16 mouse cellular contexts compared by ENCODE assay signal in genomic region chr4:117831499-117831898, GRCm38 (mm10). TPM values are rescaled to one million over a fixed set of nuclear protein-coding genes. Genes with fewer than 3 reads are reported as not detected.
DNase-seq lines count a peak whose midpoint lies in the region; ATAC-seq and TF ChIP-seq lines count a peak whose summit lies in the region.
"Had no signal": no experiment of that assay in that cellular context is flagged by ENCODE, and none has a peak within 500 bp of the region (broad histone marks: within the 10 kb centered on the region; RNA-seq: fewer than 3 reads in every experiment).

No protein-coding gene starts in this region.

- no peak overlapping the region for H3K9ac ChIP-seq in lung, embryonic 14.5 days
- no peak overlapping the region for H3K9ac ChIP-seq in lung, postnatal 0 days (replicated peaks; ENCODE audit: low read depth)
- peak overlapping the region; percentile 97 for H3K9ac ChIP-seq in liver, embryonic 12.5 days
- no peak overlapping the region for H3K9ac ChIP-seq in stomach, postnatal 0 days (ENCODE audit: low read length)
- H3K9ac ChIP-seq: embryonic facial prominence, embryonic 15.5 days; forebrain, embryonic 15.5 days had no signal

- H3K4me3 ChIP-seq in lung, embryonic 14.5 days (ENCODE audit: low read depth, low read length), result no peak overlapping the region
- H3K4me3 ChIP-seq in lung, postnatal 0 days (ENCODE audit: low read depth, low read length), result no peak overlapping the region
- H3K4me3 ChIP-seq in liver, embryonic 12.5 days, result peak overlapping the region; percentile 35
- no peak overlapping the region for H3K4me3 ChIP-seq in stomach, postnatal 0 days (ENCODE audit: low read depth, low read length)
- H3K4me3 ChIP-seq: embryonic facial prominence, embryonic 15.5 days; forebrain, embryonic 15.5 days; midbrain, embryonic 10.5 days had no signal

- TF ChIP-seq EP300 in lung, postnatal 0 days (IDR thresholded peaks at IDR 0.05), result no peak
- no peak for TF ChIP-seq EP300 in stomach, postnatal 0 days (optimal IDR thresholded peaks at IDR 0.05)

- intact Hi-C loops in heart, postnatal 36 days (cut with DNase I), result loop anchor here (10.0 kb wide), 1 partner anchor 463 kb away; the partner anchor contains the start of gene Ptprf

- no peak overlapping the region for H3K4me2 ChIP-seq in lung, embryonic 14.5 days
- no peak overlapping the region for H3K4me2 ChIP-seq in lung, postnatal 0 days (replicated peaks; ENCODE audit: low read depth, low read length)
- H3K4me2 ChIP-seq in liver, embryonic 12.5 days, result peak overlapping the region; percentile 88
- no peak overlapping the region for H3K4me2 ChIP-seq in stomach, postnatal 0 days (replicated peaks; ENCODE audit: low read depth)
- H3K4me2 ChIP-seq: embryonic facial prominence, embryonic 15.5 days; forebrain, embryonic 15.5 days had no signal

- no peak for TF ChIP-seq CTCF in lung, embryonic 14.5 days (IDR thresholded peaks at IDR 0.05; ENCODE audit: low read depth)
- TF ChIP-seq CTCF in lung, postnatal 0 days (IDR thresholded peaks at IDR 0.05), result no peak
- no peak for TF ChIP-seq CTCF in stomach, postnatal 0 days (IDR thresholded peaks at IDR 0.05; ENCODE audit: low read depth)

- no peaks in the 10 kb centered on the region for H3K27me3 ChIP-seq in lung, embryonic 14.5 days (ENCODE audit: insufficient read depth, low read length)
- H3K27me3 ChIP-seq in lung, postnatal 0 days (replicated peaks; ENCODE audit: insufficient read depth, low read length), result 0 out of 2 replicates have a peak, but pooled peaks cover 2% of the 10 kb centered on the region
- peaks cover 27% of the 10 kb centered on the region for H3K27me3 ChIP-seq in liver, embryonic 12.5 days (replicated peaks)
- H3K27me3 ChIP-seq in stomach, postnatal 0 days (ENCODE audit: control insufficient read depth, insufficient read depth, low read length), result no peaks in the 10 kb centered on the region
- H3K27me3 ChIP-seq: embryonic facial prominence, embryonic 15.5 days; forebrain, embryonic 15.5 days had no signal

- no peaks in the 10 kb centered on the region for H3K36me3 ChIP-seq in lung, embryonic 14.5 days (ENCODE audit: insufficient read depth)
- H3K36me3 ChIP-seq in lung, postnatal 0 days (ENCODE audit: insufficient read depth, low read length), result no peaks in the 10 kb centered on the region
- H3K36me3 ChIP-seq in liver, embryonic 12.5 days, result no peaks in the 10 kb centered on the region
- no peaks in the 10 kb centered on the region for H3K36me3 ChIP-seq in stomach, postnatal 0 days (ENCODE audit: control insufficient read depth, insufficient read depth, low read length)
- H3K36me3 ChIP-seq: embryonic facial prominence, embryonic 15.5 days; forebrain, embryonic 15.5 days; midbrain, embryonic 10.5 days had no signal

- peaks cover 12% of the 10 kb centered on the region for H3K4me1 ChIP-seq in lung, embryonic 14.5 days (ENCODE audit: insufficient read depth)
- H3K4me1 ChIP-seq in lung, postnatal 0 days (ENCODE audit: insufficient read depth, low read depth, low read length), result peaks cover 5% of the 10 kb centered on the region; the same call in 1 of the 2 replicates
- peaks cover 64% of the 10 kb centered on the region for H3K4me1 ChIP-seq in liver, embryonic 12.5 days
- H3K4me1 ChIP-seq in stomach, postnatal 0 days (replicated peaks; ENCODE audit: control insufficient read depth, insufficient read depth), result peaks cover 11% of the 10 kb centered on the region; the same call in 1 of the 2 replicates

- DNase-seq in heart, adult 11 months, result peak; percentile 93
- DNase-seq in heart, postnatal 36 days, result no peak
- DNase-seq in lung, embryonic 14.5 days, result no peak
- no peak for DNase-seq in lung, postnatal 0 days (ENCODE audit: low spot score)
- no peak for DNase-seq in stomach, postnatal 0 days (ENCODE audit: low spot score)
- no peak for DNase-seq in adrenal gland, postnatal 36 days
- DNase-seq: adrenal gland, adult 8-10 months; cerebellum, adult 9-10 months; layer of hippocampus, postnatal 36 days; left cerebral cortex, postnatal 4 days; right cerebral cortex, adult 18-20 months; thymus, postnatal 4 days had no signal

- no peak for ATAC-seq in lung, embryonic 14.5 days (ENCODE audit: insufficient read depth)
- no peak for ATAC-seq in lung, postnatal 0 days
- ATAC-seq in liver, embryonic 12.5 days, result no peak
- no peak for ATAC-seq in stomach, postnatal 0 days (ENCODE audit: low FRiP score, low TSS enrichment)
- ATAC-seq: forebrain, embryonic 15.5 days had no signal

- no peaks in the 10 kb centered on the region for H3K9me3 ChIP-seq in lung, embryonic 14.5 days (ENCODE audit: low read depth, low read length)
- H3K9me3 ChIP-seq in lung, postnatal 0 days (ENCODE audit: low read length), result no peaks in the 10 kb centered on the region
- no peaks in the 10 kb centered on the region for H3K9me3 ChIP-seq in liver, embryonic 12.5 days (replicated peaks)
- no peaks in the 10 kb centered on the region for H3K9me3 ChIP-seq in stomach, postnatal 0 days (ENCODE audit: control insufficient read depth, low read length)
- H3K9me3 ChIP-seq: embryonic facial prominence, embryonic 15.5 days; forebrain, embryonic 15.5 days; midbrain, embryonic 10.5 days had no signal

- H3K27ac ChIP-seq in lung, embryonic 14.5 days (ENCODE audit: low read depth), result peak overlapping the region; percentile 9; the same call in 1 of the 2 replicates
- no peak overlapping the region for H3K27ac ChIP-seq in lung, postnatal 0 days (ENCODE audit: low read length)
- peak overlapping the region; percentile 98 for H3K27ac ChIP-seq in liver, embryonic 12.5 days
- 0 out of 2 replicates have a peak overlapping the region, but pooled peaks have one; percentile 35 for H3K27ac ChIP-seq in stomach, postnatal 0 days (replicated peaks)
- H3K27ac ChIP-seq: embryonic facial prominence, embryonic 15.5 days; forebrain, embryonic 15.5 days had no signal

- WGBS in lung, embryonic 14.5 days, result 57% methylated on average over 2 of the region's 2 CpGs
- WGBS in lung, postnatal 0 days, result 62% methylated on average over 2 of the region's 2 CpGs
- WGBS in liver, embryonic 12.5 days (ENCODE audit: insufficient replicate concordance), result 68% methylated on average over 2 of the region's 2 CpGs
- 77% methylated on average over 2 of the region's 2 CpGs for WGBS in stomach, postnatal 0 days

RNA-seq across cellular contexts. Expression of gene Slc6a9, which starts 2.8 kb away (rescaled TPM):
- total RNA-seq in heart, postnatal 36 days (2021), result 1 to 10 TPM; 4.3 to 4.7 TPM
- polyA plus RNA-seq in lung, embryonic 14.5 days (2014; fragmentation: Nextera tagmentation; extraction: Ambion mirVana), result 7.2 and 9.7 TPM in 2 replicates
- polyA plus RNA-seq in lung, postnatal 0 days (2015; fragmentation: Nextera tagmentation; extraction: Ambion mirVana), result 17.3 and 19.1 TPM in 2 replicates
- 52.8 and 57.8 TPM in 2 replicates for polyA plus RNA-seq in liver, embryonic 12.5 days (2016; fragmentation: Nextera tagmentation; extraction: Ambion mirVana)
- 20.6 and 25.2 TPM in 2 replicates for polyA plus RNA-seq in stomach, postnatal 0 days (2015; fragmentation: Nextera tagmentation; extraction: Ambion mirVana)
- 10 to 100 TPM in 1 of 2 experiments, 1 to 10 TPM in 1; 6.5 to 16.9 TPM for total RNA-seq in adrenal gland, postnatal 36 days (2021)

RNA-seq across cellular contexts. Expression of gene Ccdc24, which starts 40.9 kb away (rescaled TPM):
- under 1 TPM; 0.08 to 0.33 TPM for total RNA-seq in heart, postnatal 36 days (2021)
- 1.0 and 1.3 TPM in 2 replicates for polyA plus RNA-seq in lung, embryonic 14.5 days (2014; fragmentation: Nextera tagmentation; extraction: Ambion mirVana)
- polyA plus RNA-seq in lung, postnatal 0 days (2015; fragmentation: Nextera tagmentation; extraction: Ambion mirVana), result 4.5 TPM in 2 replicates
- 1.7 and 2.0 TPM in 2 replicates for polyA plus RNA-seq in liver, embryonic 12.5 days (2016; fragmentation: Nextera tagmentation; extraction: Ambion mirVana)
- polyA plus RNA-seq in stomach, postnatal 0 days (2015; fragmentation: Nextera tagmentation; extraction: Ambion mirVana), result 0.33 and 0.41 TPM in 2 replicates
- total RNA-seq in adrenal gland, postnatal 36 days (2021), result under 1 TPM; 0.49 to 0.76 TPM

RNA-seq across cellular contexts. Expression of gene B4galt2, which starts 51.8 kb away (rescaled TPM):
- total RNA-seq in heart, postnatal 36 days (2021), result 1 to 10 TPM; 4.7 to 5.2 TPM
- polyA plus RNA-seq in lung, embryonic 14.5 days (2014; fragmentation: Nextera tagmentation; extraction: Ambion mirVana), result 27.6 and 31.8 TPM in 2 replicates
- 7.2 and 7.7 TPM in 2 replicates for polyA plus RNA-seq in lung, postnatal 0 days (2015; fragmentation: Nextera tagmentation; extraction: Ambion mirVana)
- polyA plus RNA-seq in liver, embryonic 12.5 days (2016; fragmentation: Nextera tagmentation; extraction: Ambion mirVana), result 5.2 and 5.7 TPM in 2 replicates
- polyA plus RNA-seq in stomach, postnatal 0 days (2015; fragmentation: Nextera tagmentation; extraction: Ambion mirVana), result 11.9 and 12.1 TPM in 2 replicates
- total RNA-seq in adrenal gland, postnatal 36 days (2021), result 10 to 100 TPM in 1 of 2 experiments, 1 to 10 TPM in 1; 10.0 to 14.3 TPM

RNA-seq across cellular contexts. Expression of gene Atp6v0b, which starts 55.6 kb away (rescaled TPM):
- 100 to 1,000 TPM; 116 to 120 TPM for total RNA-seq in heart, postnatal 36 days (2021)
- 139 and 150 TPM in 2 replicates for polyA plus RNA-seq in lung, embryonic 14.5 days (2014; fragmentation: Nextera tagmentation; extraction: Ambion mirVana)
- 346 TPM in 2 replicates for polyA plus RNA-seq in lung, postnatal 0 days (2015; fragmentation: Nextera tagmentation; extraction: Ambion mirVana)
- polyA plus RNA-seq in liver, embryonic 12.5 days (2016; fragmentation: Nextera tagmentation; extraction: Ambion mirVana), result 180 and 198 TPM in 2 replicates
- polyA plus RNA-seq in stomach, postnatal 0 days (2015; fragmentation: Nextera tagmentation; extraction: Ambion mirVana), result 242 and 249 TPM in 2 replicates
- total RNA-seq in adrenal gland, postnatal 36 days (2021), result 100 to 1,000 TPM; 215 to 216 TPM
